Mouse (Mus musculus) stomach, postnatal 0 days (tissue): Measurements from ENCODE around the gene Unc5cl. TPM values are rescaled to one million over a fixed set of nuclear protein-coding genes. Genes with fewer than 3 reads are reported as not detected.

Experiments
- ATAC-seq: fragments of 200-750 bp; cut with Nextera tagmentation; 2 replicates; pipeline ENCODE4 v1.8.0; 2017; ENCODE audit not compliant: low FRiP score, low TSS enrichment
- DNase-seq: peaks from one replicate; pipeline ENCODE4 v3.0.0-alpha.2; 2016; ENCODE audit warnings: low spot score
- H3K27ac ChIP-seq: fragments of 300-500 bp; sonication (generic); replicated peaks from 2 replicates; pipeline ENCODE4 v1.5.1; 2014; ENCODE audit warnings: mild to moderate bottlenecking, control low read depth
- H3K27me3 ChIP-seq: fragments of 300-500 bp; sonication (generic); 2 replicates; pipeline ENCODE4 v1.6.1; 2014; ENCODE audit warnings: low read length; ENCODE audit not compliant: control insufficient read depth, insufficient read depth
- H3K36me3 ChIP-seq: fragments of 300-500 bp; sonication (generic); 2 replicates; pipeline ENCODE4 v1.6.1; 2014; ENCODE audit warnings: low read length, mixed read lengths; ENCODE audit not compliant: control insufficient read depth, insufficient read depth
- H3K4me1 ChIP-seq: fragments of 300-500 bp; sonication (generic); replicated peaks from 2 replicates; pipeline ENCODE4 v1.6.1; 2014; ENCODE audit warnings: antibody characterized with exemption; ENCODE audit not compliant: control insufficient read depth, insufficient read depth
- H3K4me2 ChIP-seq: fragments of 300-500 bp; sonication (generic); replicated peaks from 2 replicates; pipeline ENCODE4 v1.6.1; 2014; ENCODE audit warnings: low read depth, mild to moderate bottlenecking, control low read depth, moderate library complexity
- H3K4me3 ChIP-seq: fragments of 300-500 bp; sonication (generic); 2 replicates; pipeline ENCODE4 v1.5.1; 2014; ENCODE audit warnings: low read depth, low read length, control low read depth
- H3K9ac ChIP-seq: fragments of 300-500 bp; sonication (generic); 2 replicates; pipeline ENCODE4 v1.6.1; 2014; ENCODE audit warnings: mild to moderate bottlenecking, low read length, control low read depth, mixed read lengths
- H3K9me3 ChIP-seq: fragments of 300-500 bp; sonication (generic); 2 replicates; pipeline ENCODE4 v1.6.1; 2016; ENCODE audit warnings: low read length; ENCODE audit not compliant: control insufficient read depth
- CTCF ChIP-seq: IDR thresholded peaks from 2 replicates; pipeline ENCODE4 v1.5.1; 2016; ENCODE audit warnings: antibody characterized with exemption, low read depth, mild to moderate bottlenecking, moderate library complexity
- EP300 ChIP-seq: optimal IDR thresholded peaks from 2 replicates; pipeline ENCODE3; 2016; ENCODE audit warnings: antibody characterized with exemption
- WGBS: fragments of 180-500 bp; shearing (Covaris S2); extraction: QIAGEN DNeasy Blood & Tissue Kit; methylation state at CpG from one replicate; pipeline ENCODE4 v1.1.7; 2014; 5-methylcytosine and 5-hydroxymethylcytosine counted together
- polyA plus RNA-seq: library from polyadenylated mRNA; unstranded; fragments of >200 nt; fragmentation: Nextera tagmentation; extraction: Ambion mirVana; gene quantifications from 2 replicates; pipeline ENCODE4 v1.2.1, GENCODE M21; 2015

Unc5cl gene
- polyA plus RNA-seq, 1 experiment from 2014 or later: 3.5 TPM

GRCm38 (mm10) chr17:48500846-48501445, 46.2 kb downstream of the Unc5cl start:
- H3K4me2 ChIP-seq: no peak overlapping the region
- DNase-seq: no peak
- no peak overlapping the region for H3K4me3 ChIP-seq
- no peak for ATAC-seq
- no peaks in the 10 kb centered on the region for H3K4me1 ChIP-seq
- no peaks in the 10 kb centered on the region for H3K9me3 ChIP-seq
- no peak overlapping the region for H3K27ac ChIP-seq
- H3K9ac ChIP-seq: no peak overlapping the region
- TF ChIP-seq CTCF (no peak), EP300 (no peak)
- WGBS: 69% methylated on average over 7 of the region's 7 CpGs
- H3K36me3 ChIP-seq: no peaks in the 10 kb centered on the region
- no peaks in the 10 kb centered on the region for H3K27me3 ChIP-seq

GRCm38 (mm10) chr17:48505006-48505405, 50.3 kb downstream of the Unc5cl start:
- no peaks in the 10 kb centered on the region for H3K4me1 ChIP-seq
- no peak for ATAC-seq
- H3K4me3 ChIP-seq: no peak overlapping the region
- H3K27ac ChIP-seq: no peak overlapping the region
- H3K27me3 ChIP-seq: no peaks in the 10 kb centered on the region
- 39% methylated on average over 3 of the region's 3 CpGs for WGBS
- no peak overlapping the region for H3K9ac ChIP-seq
- no peak for DNase-seq
- TF ChIP-seq EP300 (no peak), CTCF (no peak)
- no peaks in the 10 kb centered on the region for H3K9me3 ChIP-seq
- no peaks in the 10 kb centered on the region for H3K36me3 ChIP-seq
- no peak overlapping the region for H3K4me2 ChIP-seq

DNA sequence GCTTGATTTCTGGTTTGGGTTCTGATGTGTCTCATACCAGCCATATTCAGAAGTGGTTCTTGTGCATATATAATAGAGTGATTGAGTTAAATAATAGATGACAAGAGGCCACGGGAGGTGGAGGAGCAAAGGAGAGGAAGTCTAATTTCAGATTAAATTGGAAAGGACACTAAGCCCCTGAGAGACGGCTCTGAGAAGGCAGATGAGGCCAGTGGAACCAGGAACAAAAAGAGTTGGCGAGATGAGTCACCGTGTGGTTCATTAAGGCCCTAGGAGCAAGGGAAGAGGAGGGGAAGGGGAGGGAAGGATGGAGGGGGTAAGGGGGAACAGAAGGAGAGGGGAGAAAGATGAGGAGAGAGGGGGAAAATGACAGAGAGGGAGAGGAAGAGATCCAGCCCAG, 52.3 kb downstream of the Unc5cl start:
- H3K27me3 ChIP-seq: no peaks in the 10 kb centered on the region
- no peak overlapping the region for H3K4me3 ChIP-seq
- no peaks in the 10 kb centered on the region for H3K9me3 ChIP-seq
- WGBS: 67% methylated on average over 4 of the region's 4 CpGs
- no peak overlapping the region for H3K27ac ChIP-seq
- ATAC-seq (no peak), DNase-seq (no peak)
- H3K4me1 ChIP-seq: no peaks in the 10 kb centered on the region
- no peak overlapping the region for H3K9ac ChIP-seq
- no peak overlapping the region for H3K4me2 ChIP-seq
- no peaks in the 10 kb centered on the region for H3K36me3 ChIP-seq
- TF ChIP-seq CTCF (no peak), EP300 (no peak)

DNA sequence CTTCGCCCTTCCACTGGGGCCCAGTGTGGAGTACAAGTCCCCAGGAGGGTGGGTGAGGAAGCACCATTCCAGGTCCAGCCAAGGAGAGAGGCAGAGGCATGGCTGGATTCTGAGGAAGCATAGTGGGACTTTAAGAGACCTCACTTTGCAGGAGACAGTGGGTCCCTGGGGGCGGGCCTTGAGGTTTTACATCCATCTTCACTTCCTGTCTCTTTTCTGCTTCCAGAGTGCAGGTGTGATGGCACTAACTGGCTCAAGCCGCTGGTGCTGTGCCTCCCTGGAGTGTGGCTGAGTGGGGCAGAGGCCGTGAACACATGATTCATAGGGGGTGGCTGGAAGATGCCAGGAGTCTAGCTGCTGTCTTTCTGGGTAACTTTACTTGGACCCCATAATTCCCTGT, 54.9 kb downstream of the Unc5cl start:
- Histone ChIP-seq H3K4me2 (no peak overlapping the region), H3K9ac (no peak overlapping the region), H3K9me3 (no peaks in the 10 kb centered on the region), H3K4me3 (no peak overlapping the region), H3K4me1 (no peaks in the 10 kb centered on the region), H3K27me3 (no peaks in the 10 kb centered on the region), H3K36me3 (no peaks in the 10 kb centered on the region), H3K27ac (no peak overlapping the region)
- TF ChIP-seq CTCF: no peak
- no peak for TF ChIP-seq EP300
- ATAC-seq (no peak), DNase-seq (no peak)
- 71% methylated on average over 4 of the region's 4 CpGs for WGBS

- no peak overlapping the region for H3K4me2 ChIP-seq
- no peak for DNase-seq
- ATAC-seq: peak; percentile 6; the same call in 1 of the 2 replicates
Observed at GRCm38 (mm10) chr17:48512614-48513281, 58.0 kb downstream of the Unc5cl start.

DNA sequence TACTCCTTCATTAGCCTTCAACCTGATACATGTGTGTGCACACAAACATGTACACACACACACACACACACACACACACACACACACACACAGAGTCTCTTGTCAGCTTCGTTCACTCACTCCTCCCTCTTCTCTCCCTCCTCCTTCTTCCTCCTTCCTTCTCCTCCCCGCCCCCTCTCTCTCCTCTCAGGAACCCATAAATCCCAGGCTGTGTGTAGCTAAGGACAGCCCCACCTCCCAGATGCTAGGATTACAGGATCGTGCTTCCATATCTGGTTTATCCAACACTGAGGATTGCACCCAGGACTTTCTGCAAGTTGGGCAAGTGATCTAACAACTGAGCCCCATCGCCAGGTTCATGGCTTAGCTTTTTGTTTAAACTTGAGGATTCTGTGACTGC, 59.9 kb downstream of the Unc5cl start:
- H3K4me3 ChIP-seq: no peak overlapping the region
- H3K36me3 ChIP-seq: no peaks in the 10 kb centered on the region
- TF ChIP-seq EP300 (no peak), CTCF (no peak)
- no peaks in the 10 kb centered on the region for H3K4me1 ChIP-seq
- ATAC-seq: no peak
- H3K4me2 ChIP-seq: no peak overlapping the region
- no peak overlapping the region for H3K27ac ChIP-seq
- no peak overlapping the region for H3K9ac ChIP-seq
- H3K9me3 ChIP-seq: no peaks in the 10 kb centered on the region
- no peaks in the 10 kb centered on the region for H3K27me3 ChIP-seq
- DNase-seq: no peak
- 24% methylated on average over 4 of the region's 4 CpGs for WGBS

More at GRCm38 (mm10) chr17:48512614-48513281, 58.0 kb downstream of the Unc5cl start:
- Histone ChIP-seq H3K27ac (no peak overlapping the region), H3K9me3 (no peaks in the 10 kb centered on the region), H3K9ac (no peak overlapping the region), H3K27me3 (no peaks in the 10 kb centered on the region), H3K36me3 (no peaks in the 10 kb centered on the region), H3K4me1 (no peaks in the 10 kb centered on the region), H3K4me3 (no peak overlapping the region)
- TF ChIP-seq CTCF (no peak), EP300 (no peak)
- 44% methylated on average over 18 of the region's 18 CpGs for WGBS
